Mouse (Mus musculus): Measurements from ENCODE around the gene Itgb1.

- no peak for TF ChIP-seq CTCF (IDR thresholded peaks at IDR 0.05 in 2 of 3, conservative IDR thresholded peaks at IDR 0.05 in 1 of 3; ENCODE audit: control insufficient read depth in 1 of 3, insufficient read depth in 1 of 3, low read depth in 2 of 3, low read length in 3 of 3, poor library complexity in 1 of 3, severe bottlenecking in 1 of 3)
- no peak for TF ChIP-seq POLR2A (IDR thresholded peaks at IDR 0.05; ENCODE audit: control insufficient read depth in 1 of 2, insufficient read depth in 1 of 2, low read depth in 1 of 2, low read length in 2 of 2, poor library complexity in 1 of 2)
These were observed 31.7 kb upstream of the Itgb1 start for GRCm38 (mm10) chr8:128653642-128654364.

Data from MEL (cell line).